Mouse (Mus musculus): ENCODE data around the gene Wdr91.

- TF ChIP-seq CTCF (IDR thresholded peaks at IDR 0.05; ENCODE audit: low read depth) (no peak), EP300 (IDR thresholded peaks at IDR 0.05; ENCODE audit: low read depth) (peak; percentile 44; the same call in 1 of the 2 replicates)
These were observed 41.3 kb downstream of the Wdr91 start for GRCm38 (mm10) chr6:34869225-34869915.

Measured in liver, embryonic 14.5 days (tissue).